Mouse (Mus musculus) thymus, postnatal 10 days (tissue): ENCODE measurements around the gene Bcat2.
A peak's percentile ranks its signal among the peaks of the same experiment; 100 is the strongest.
"Not testable (repeated sequence)": the region's sequence is repeated elsewhere in the genome, so short reads cannot be mapped to it uniquely, and the experiment has no call there.

Experiments used
- DNase-seq, 2 experiments: peaks; one replicate each; pipeline ENCODE4 v3.0.0; 2021; ENCODE audit warnings: low spot score in 2 of 2

Gene Bcat2

GRCm38 (mm10) chr7:45570103-45570741 lies at the start of gene Bcat2:
Gene Bcat2 (plus strand): TSS chr7:45570153.
- DNase-seq: peak; percentile 73

GRCm38 (mm10) chr7:45520605-45521004 lies 49.3 kb upstream of the Bcat2 start:
- no peak for DNase-seq

GRCm38 (mm10) chr7:45521728-45522184 lies 48.2 kb upstream of the Bcat2 start:
- DNase-seq: peak; percentile 89 to 92

- DNase-seq: no peak
Observed at GRCm38 (mm10) chr7:45522194-45522752, 47.7 kb upstream of the Bcat2 start.

- no peak for DNase-seq
Observed at GRCm38 (mm10) chr7:45522957-45523676, 46.8 kb upstream of the Bcat2 start.

- no peak for DNase-seq
Observed at GRCm38 (mm10) chr7:45523678-45524170, 46.2 kb upstream of the Bcat2 start.

GRCm38 (mm10) chr7:45524841-45525621 lies 44.9 kb upstream of the Bcat2 start:
- DNase-seq: no peak

- DNase-seq: peak; percentile 89 to 92
Observed at GRCm38 (mm10) chr7:45525809-45526473, 44.0 kb upstream of the Bcat2 start, which contains the start of the genes Ppp1r15a and Plekha4. Gene Ppp1r15a (minus strand): TSS chr7:45526268. Gene Plekha4 (plus strand): TSS chr7:45526330.

GRCm38 (mm10) chr7:45526474-45527120 lies 43.4 kb upstream of the Bcat2 start:
- peak in 1 of 2 experiments; percentile 35 for DNase-seq

- DNase-seq: not testable (repeated sequence)
Observed at GRCm38 (mm10) chr7:45527169-45527568, 42.8 kb upstream of the Bcat2 start.

GRCm38 (mm10) chr7:45529461-45529860 lies 40.5 kb upstream of the Bcat2 start:
- DNase-seq: no peak

GRCm38 (mm10) chr7:45530643-45531042 lies 39.3 kb upstream of the Bcat2 start:
- DNase-seq: no peak

GRCm38 (mm10) chr7:45535676-45536075 lies 34.3 kb upstream of the Bcat2 start:
- no peak for DNase-seq

GRCm38 (mm10) chr7:45537602-45538001 lies 32.4 kb upstream of the Bcat2 start:
- DNase-seq: no peak

GRCm38 (mm10) chr7:45538163-45539041 lies 31.6 kb upstream of the Bcat2 start:
- peak in 1 of 2 experiments; percentile 31 for DNase-seq

- no peak for DNase-seq
Observed at GRCm38 (mm10) chr7:45539095-45539494, 30.9 kb upstream of the Bcat2 start.

GRCm38 (mm10) chr7:45540213-45540612 lies 29.7 kb upstream of the Bcat2 start:
- no peak for DNase-seq

GRCm38 (mm10) chr7:45544525-45544924 lies 25.4 kb upstream of the Bcat2 start:
- DNase-seq: no peak

- no peak for DNase-seq
Observed at GRCm38 (mm10) chr7:45549641-45550436, 20.1 kb upstream of the Bcat2 start.
